Mouse (Mus musculus): ENCODE measurements at regions not wholly inside any gene's neighbourhood (a gene's known extent, or its start where the extent isn't known, plus 50 kb on each side); places are given as distances from the start of the nearest gene placed in this dataset.

DNA sequence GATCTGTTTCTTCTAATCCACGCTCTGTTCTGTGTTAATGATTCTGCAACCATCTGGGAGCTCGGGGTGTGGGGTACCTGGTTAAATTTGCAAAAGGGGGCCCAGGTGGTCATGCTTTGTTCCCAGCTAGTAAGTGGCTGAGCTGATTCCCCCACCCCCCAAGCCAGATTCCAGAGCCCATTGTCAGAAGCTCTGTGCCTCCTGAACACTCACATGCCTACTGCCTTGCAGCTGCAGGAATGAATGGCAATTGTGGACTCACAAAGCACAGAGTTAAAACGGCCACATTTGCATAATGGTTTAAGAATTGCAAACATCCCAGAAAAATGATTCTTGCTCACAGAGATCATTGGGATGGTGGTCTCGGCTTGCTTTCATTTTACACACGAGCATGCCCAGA is 125.5 kb upstream of the Kcnj15 start:
- Histone ChIP-seq H3K4me3 (ENCODE audit: insufficient read depth, low read length) (no peak overlapping the region), H3K27ac (ENCODE audit: insufficient read depth, low read depth, low read length) (no peak overlapping the region), H3K4me1 (ENCODE audit: control insufficient read depth, insufficient read depth, low read length) (no peaks in the 10 kb centered on the region)
- no peak for TF ChIP-seq POLR2A (IDR thresholded peaks at IDR 0.05; ENCODE audit: borderline replicate concordance, low read depth, low read length)
- TF ChIP-seq CTCF (IDR thresholded peaks at IDR 0.05; ENCODE audit: low read depth, low read length): no peak

DNA sequence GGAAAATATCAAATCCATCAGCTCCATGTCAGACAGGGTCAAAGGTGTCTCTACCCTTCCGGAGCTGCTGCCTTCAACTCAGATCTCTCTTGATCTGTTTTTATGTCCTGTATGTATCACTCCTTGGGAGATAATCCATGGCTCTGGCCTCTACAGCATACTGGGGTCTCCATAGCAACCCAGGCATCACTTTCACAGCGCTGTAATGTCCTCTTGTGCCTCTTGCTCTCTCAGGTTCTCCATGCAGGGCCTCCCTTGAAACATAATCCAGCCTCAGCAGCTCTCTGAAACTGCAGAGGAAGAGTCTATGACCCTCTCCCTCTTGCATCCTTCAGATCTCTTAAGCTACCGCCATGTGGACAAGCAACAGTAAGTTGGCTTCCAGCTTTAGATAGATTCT is 118.5 kb upstream of the Kcnj15 start:
- TF ChIP-seq POLR2A (IDR thresholded peaks at IDR 0.05; ENCODE audit: borderline replicate concordance, low read depth, low read length) (no peak), CTCF (IDR thresholded peaks at IDR 0.05; ENCODE audit: low read depth, low read length) (no peak)
- no peak overlapping the region for H3K27ac ChIP-seq (ENCODE audit: insufficient read depth, low read depth, low read length)
- no peaks in the 10 kb centered on the region for H3K4me1 ChIP-seq (ENCODE audit: control insufficient read depth, insufficient read depth, low read length)
- H3K4me3 ChIP-seq (ENCODE audit: insufficient read depth, low read length): no peak overlapping the region

DNA sequence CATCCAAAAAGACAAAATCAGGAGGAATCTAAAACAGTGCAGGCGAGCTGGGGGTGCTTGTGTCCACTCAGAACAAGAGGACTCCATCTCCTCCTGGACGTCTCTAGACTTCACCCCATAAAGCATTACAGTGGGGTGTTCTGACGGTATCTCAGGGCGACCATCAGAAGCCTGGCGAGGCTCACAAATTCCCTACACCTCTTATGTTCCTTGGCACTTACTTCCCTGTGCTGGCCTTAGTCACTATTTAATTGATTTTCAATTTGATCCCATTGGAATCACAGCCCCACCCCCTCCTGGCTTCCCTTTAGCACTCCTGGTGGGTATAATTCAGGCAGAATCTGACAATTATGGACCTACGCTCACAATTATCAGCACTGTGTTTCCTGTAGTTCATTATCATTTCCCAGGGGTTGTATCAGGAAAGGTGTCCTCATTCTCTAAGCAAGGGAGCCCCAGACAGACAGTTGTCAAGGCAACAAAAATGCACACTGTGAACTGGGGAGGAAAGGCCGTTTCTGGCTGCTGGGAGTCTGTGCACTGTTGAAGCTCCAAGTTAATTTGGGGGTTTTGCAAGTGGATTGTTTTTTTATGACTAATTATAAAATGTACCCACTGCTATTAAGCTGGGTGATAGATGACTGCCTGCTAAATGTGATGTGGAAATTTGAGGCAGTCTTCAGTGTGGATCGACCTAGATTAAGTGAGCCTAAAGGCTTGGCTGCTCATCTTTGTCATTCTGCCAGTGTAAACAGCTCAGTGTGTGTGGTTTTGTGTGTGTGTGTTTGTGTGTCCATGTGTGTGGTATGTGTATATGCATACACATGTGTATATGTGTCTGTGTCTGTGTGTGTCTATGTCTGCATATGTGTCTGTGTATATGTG is 115.6 kb upstream of the Kcnj15 start:
- Histone ChIP-seq H3K27ac (ENCODE audit: insufficient read depth, low read depth, low read length) (no peak overlapping the region), H3K4me1 (ENCODE audit: control insufficient read depth, insufficient read depth, low read length) (no peaks in the 10 kb centered on the region), H3K4me3 (ENCODE audit: insufficient read depth, low read length) (no peak overlapping the region)
- no peak for TF ChIP-seq CTCF (IDR thresholded peaks at IDR 0.05; ENCODE audit: low read depth, low read length)
- no peak for TF ChIP-seq POLR2A (IDR thresholded peaks at IDR 0.05; ENCODE audit: borderline replicate concordance, low read depth, low read length)

DNA sequence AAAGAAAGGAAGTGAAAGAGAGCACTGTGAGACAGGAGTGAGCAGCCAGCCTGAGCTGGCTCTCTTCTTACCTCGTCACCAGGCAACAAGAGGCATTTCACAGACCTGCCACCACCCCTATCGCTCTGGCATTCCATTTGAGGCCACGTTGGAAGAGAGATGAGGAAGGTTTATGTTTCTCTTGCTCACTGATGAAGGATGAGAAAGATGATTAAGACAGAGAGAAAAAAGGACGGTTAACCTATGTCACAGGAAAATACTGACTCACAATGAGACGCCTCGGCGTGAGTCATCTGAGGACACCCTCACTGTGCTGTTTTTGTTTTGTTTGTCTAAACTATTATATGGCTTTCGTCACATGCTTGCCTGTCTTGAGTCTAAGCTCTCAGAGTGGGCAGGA is 106.9 kb upstream of the Kcnj15 start:
- no peak overlapping the region for H3K4me3 ChIP-seq (ENCODE audit: insufficient read depth, low read length)
- TF ChIP-seq CTCF (IDR thresholded peaks at IDR 0.05; ENCODE audit: low read depth, low read length) (no peak), POLR2A (IDR thresholded peaks at IDR 0.05; ENCODE audit: borderline replicate concordance, low read depth, low read length) (no peak)
- H3K4me1 ChIP-seq (ENCODE audit: control insufficient read depth, insufficient read depth, low read length): no peaks in the 10 kb centered on the region
- H3K27ac ChIP-seq (ENCODE audit: insufficient read depth, low read depth, low read length): no peak overlapping the region

DNA sequence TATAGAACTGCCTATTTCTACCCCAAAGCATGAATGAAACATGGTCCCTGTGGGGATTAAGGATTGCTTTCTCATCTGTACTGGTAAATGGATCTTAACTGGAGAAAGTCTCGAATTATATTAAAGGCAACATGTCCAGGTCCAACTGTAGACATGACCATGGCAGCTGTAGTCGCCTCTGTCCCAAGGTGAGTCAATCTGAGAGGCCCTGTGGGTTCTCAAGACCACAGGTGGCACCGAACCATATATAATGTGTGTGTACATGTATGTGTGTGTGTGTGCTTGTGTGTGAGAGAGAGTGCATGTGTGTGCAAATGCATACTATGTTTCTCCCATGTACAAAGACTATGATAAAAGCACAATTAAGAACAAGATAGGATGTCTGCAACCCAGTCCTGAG is 105.9 kb upstream of the Kcnj15 start:
- no peak overlapping the region for H3K4me3 ChIP-seq (ENCODE audit: insufficient read depth, low read length)
- H3K27ac ChIP-seq (ENCODE audit: insufficient read depth, low read depth, low read length): no peak overlapping the region
- no peaks in the 10 kb centered on the region for H3K4me1 ChIP-seq (ENCODE audit: control insufficient read depth, insufficient read depth, low read length)
- no peak for TF ChIP-seq POLR2A (IDR thresholded peaks at IDR 0.05; ENCODE audit: borderline replicate concordance, low read depth, low read length)
- TF ChIP-seq CTCF (IDR thresholded peaks at IDR 0.05; ENCODE audit: low read depth, low read length): no peak

DNA sequence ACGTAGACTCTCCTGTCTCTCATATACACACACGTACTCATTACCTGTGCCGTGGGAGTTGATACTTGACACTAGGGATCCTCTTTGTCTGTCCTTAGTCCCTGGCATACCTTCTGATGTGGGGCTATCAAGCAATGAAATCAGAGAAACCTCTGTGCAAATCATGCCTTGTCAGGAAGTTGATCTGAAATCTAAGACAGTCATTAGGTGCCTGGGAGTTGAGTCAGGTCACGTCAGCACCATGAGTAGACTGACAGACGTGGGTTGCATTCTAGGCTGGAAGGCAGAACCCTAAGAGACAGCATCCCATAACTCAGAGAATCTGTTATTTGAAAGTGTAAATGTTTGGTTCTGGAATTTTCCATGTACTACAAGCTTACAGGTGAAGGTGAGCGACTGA is 105.4 kb upstream of the Kcnj15 start:
- no peak overlapping the region for H3K27ac ChIP-seq (ENCODE audit: insufficient read depth, low read depth, low read length)

DNA sequence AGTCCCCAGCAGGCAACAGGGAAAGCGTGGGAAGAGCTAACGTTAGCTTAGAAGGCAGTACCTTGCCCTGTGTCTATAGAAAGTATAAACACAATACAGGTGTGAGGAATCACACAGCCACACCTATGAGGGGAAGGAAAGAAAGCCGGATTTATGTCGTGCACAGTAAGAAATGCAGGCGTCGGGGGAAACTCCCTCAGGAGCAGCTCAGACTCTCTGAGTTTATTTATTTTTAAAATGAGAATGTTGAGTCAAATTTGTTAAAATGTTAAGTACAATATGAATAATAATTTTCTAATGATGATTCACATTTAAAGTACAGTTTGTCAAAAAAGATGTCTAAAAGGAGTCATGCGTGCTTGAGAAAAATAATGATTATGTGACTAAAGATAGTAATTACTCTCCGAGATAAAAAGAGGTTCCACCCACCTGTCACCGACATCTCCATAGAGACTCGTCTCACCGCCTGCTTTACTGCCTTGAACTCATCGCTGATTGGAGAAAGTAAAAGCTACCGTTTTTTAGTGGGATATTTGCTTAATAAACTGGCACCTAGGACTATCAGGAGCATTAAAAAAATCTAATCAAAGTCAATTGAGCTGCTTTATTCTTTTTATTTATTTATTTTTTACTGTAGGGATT is 104.5 kb upstream of the Kcnj15 start:
- H3K27ac ChIP-seq (ENCODE audit: insufficient read depth, low read depth, low read length): no peak overlapping the region
- H3K4me1 ChIP-seq (ENCODE audit: control insufficient read depth, insufficient read depth, low read length): no peaks in the 10 kb centered on the region
- H3K4me3 ChIP-seq (ENCODE audit: insufficient read depth, low read length): no peak overlapping the region
- TF ChIP-seq CTCF (IDR thresholded peaks at IDR 0.05; ENCODE audit: low read depth, low read length) (no peak), POLR2A (IDR thresholded peaks at IDR 0.05; ENCODE audit: borderline replicate concordance, low read depth, low read length) (no peak)

More for the DNA sequence above, 105.4 kb upstream of the Kcnj15 start:
- Histone ChIP-seq H3K4me3 (ENCODE audit: insufficient read depth, low read length) (no peak overlapping the region), H3K4me1 (ENCODE audit: control insufficient read depth, insufficient read depth, low read length) (no peaks in the 10 kb centered on the region)
- TF ChIP-seq CTCF (IDR thresholded peaks at IDR 0.05; ENCODE audit: low read depth, low read length) (no peak), POLR2A (IDR thresholded peaks at IDR 0.05; ENCODE audit: borderline replicate concordance, low read depth, low read length) (no peak)

DNA sequence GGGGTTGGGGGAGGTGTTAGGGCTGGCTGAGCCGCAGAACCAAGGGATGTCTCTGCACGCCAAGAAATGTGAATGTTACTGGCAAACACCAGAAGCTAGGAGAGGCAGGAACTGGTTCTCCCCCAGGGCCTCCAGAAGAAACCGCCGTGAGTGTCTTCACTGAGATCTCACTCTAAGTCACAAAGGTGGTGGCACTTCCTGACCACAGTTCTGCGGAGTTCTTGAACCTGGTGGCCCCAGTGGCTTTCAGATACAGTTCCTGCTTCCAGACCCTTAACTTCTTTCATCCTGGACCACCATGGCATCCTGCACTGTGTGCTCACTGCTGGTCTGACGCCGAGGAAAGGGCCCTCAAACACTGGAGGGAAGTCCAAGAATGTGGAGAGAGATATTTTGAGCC is 89.0 kb upstream of the Kcnj15 start:
- no peak overlapping the region for H3K27ac ChIP-seq (ENCODE audit: insufficient read depth, low read depth, low read length)
- no peak overlapping the region for H3K4me3 ChIP-seq (ENCODE audit: insufficient read depth, low read length)
- H3K4me1 ChIP-seq (ENCODE audit: control insufficient read depth, insufficient read depth, low read length): no peaks in the 10 kb centered on the region
- TF ChIP-seq CTCF (IDR thresholded peaks at IDR 0.05; ENCODE audit: low read depth, low read length): no peak
- TF ChIP-seq POLR2A (IDR thresholded peaks at IDR 0.05; ENCODE audit: borderline replicate concordance, low read depth, low read length): no peak

DNA sequence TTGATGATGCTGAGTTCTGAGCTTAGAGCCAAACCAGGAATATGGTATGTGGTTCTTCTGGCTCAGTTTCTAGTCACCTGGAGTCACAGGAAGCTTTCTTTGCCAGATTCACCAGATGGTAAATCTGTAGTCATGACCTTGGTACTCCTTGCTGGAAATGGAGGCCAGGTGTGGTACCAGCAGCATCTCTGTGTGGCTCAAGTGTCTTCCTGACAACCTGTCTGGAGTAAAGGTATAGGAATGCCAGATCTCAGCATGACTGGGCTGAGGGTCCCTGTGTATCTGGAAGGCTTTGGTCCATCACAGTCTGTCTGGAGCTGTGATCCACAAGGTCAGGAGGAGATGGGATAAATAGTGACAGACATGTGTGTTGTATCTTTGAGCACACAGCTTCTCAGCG is 88.0 kb upstream of the Kcnj15 start:
- H3K4me3 ChIP-seq (ENCODE audit: insufficient read depth, low read length): no peak overlapping the region
- no peaks in the 10 kb centered on the region for H3K4me1 ChIP-seq (ENCODE audit: control insufficient read depth, insufficient read depth, low read length)
- TF ChIP-seq CTCF (IDR thresholded peaks at IDR 0.05; ENCODE audit: low read depth, low read length): no peak
- TF ChIP-seq POLR2A (IDR thresholded peaks at IDR 0.05; ENCODE audit: borderline replicate concordance, low read depth, low read length): no peak
- H3K27ac ChIP-seq (ENCODE audit: insufficient read depth, low read depth, low read length): no peak overlapping the region

DNA sequence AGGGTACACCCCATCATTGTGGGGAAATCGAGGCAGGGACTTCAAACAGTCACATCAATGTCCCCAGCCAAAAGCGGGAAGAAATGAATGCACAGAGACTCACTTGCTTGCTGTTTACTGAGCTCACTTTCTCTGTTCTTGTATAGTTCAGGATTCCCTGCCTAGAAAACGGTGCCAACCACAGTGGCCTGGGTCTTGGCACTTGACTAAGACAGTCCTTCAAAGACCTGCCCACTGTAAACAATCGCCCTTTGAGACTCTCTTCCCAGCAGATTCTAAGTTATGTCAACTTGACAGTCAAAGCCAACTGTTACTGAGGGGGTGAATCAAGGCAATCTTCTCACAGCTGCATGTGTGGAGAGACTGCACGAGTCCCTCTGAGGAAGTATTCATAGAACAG is 76.8 kb upstream of the Kcnj15 start:
- H3K4me3 ChIP-seq (ENCODE audit: insufficient read depth, low read length): no peak overlapping the region
- H3K4me1 ChIP-seq (ENCODE audit: control insufficient read depth, insufficient read depth, low read length): no peaks in the 10 kb centered on the region
- H3K27ac ChIP-seq (ENCODE audit: insufficient read depth, low read depth, low read length): no peak overlapping the region
- no peak for TF ChIP-seq CTCF (IDR thresholded peaks at IDR 0.05; ENCODE audit: low read depth, low read length)
- no peak for TF ChIP-seq POLR2A (IDR thresholded peaks at IDR 0.05; ENCODE audit: borderline replicate concordance, low read depth, low read length)

Data from bone marrow macrophage, adult 2 months (primary cell).